Mouse (Mus musculus): ENCODE measurements around the gene Mpeg1.
A peak's percentile ranks its signal among the peaks of the same experiment; 100 is the strongest.

Mpeg1 gene

GRCm38 (mm10) chr19:12460282-12461249 is at the start of gene Mpeg1:
Mpeg1 (plus strand) TSS chr19:12460779.
- DNase-seq (ENCODE audit: low read depth, low spot score) = peak; percentile 89

- DNase-seq (ENCODE audit: low read depth, low spot score) = no peak
Measured at GRCm38 (mm10) chr19:12413737-12414136, 46.8 kb upstream of the Mpeg1 start.

- DNase-seq (ENCODE audit: low read depth, low spot score) = no peak
Measured at GRCm38 (mm10) chr19:12417361-12417760, 43.2 kb upstream of the Mpeg1 start, which contains the start of gene Olfr1441. Olfr1441 (plus strand) TSS chr19:12417433.

GRCm38 (mm10) chr19:12418312-12418711 is 42.3 kb upstream of the Mpeg1 start:
- no peak for DNase-seq (ENCODE audit: low read depth, low spot score)

- DNase-seq (ENCODE audit: low read depth, low spot score) = no peak
Measured at GRCm38 (mm10) chr19:12420555-12420954, 40.0 kb upstream of the Mpeg1 start.

- no peak for DNase-seq (ENCODE audit: low read depth, low spot score)
Measured at GRCm38 (mm10) chr19:12421680-12422079, 38.9 kb upstream of the Mpeg1 start.

- peak; percentile 61 for DNase-seq (ENCODE audit: low read depth, low spot score)
Measured at GRCm38 (mm10) chr19:12427101-12427500, 33.5 kb upstream of the Mpeg1 start.

GRCm38 (mm10) chr19:12427605-12428004 is 33.0 kb upstream of the Mpeg1 start, which contains the start of gene Pfpl:
Pfpl (plus strand) TSS chr19:12427905.
- DNase-seq (ENCODE audit: low read depth, low spot score) = no peak

- peak; percentile 86 for DNase-seq (ENCODE audit: low read depth, low spot score)
Measured at GRCm38 (mm10) chr19:12433033-12433432, 27.5 kb upstream of the Mpeg1 start.

- peak; percentile 83 for DNase-seq (ENCODE audit: low read depth, low spot score)
Measured at GRCm38 (mm10) chr19:12435011-12435416, 25.6 kb upstream of the Mpeg1 start.

- DNase-seq (ENCODE audit: low read depth, low spot score) = peak; percentile 22
Measured at GRCm38 (mm10) chr19:12435750-12436524, 24.6 kb upstream of the Mpeg1 start.

- DNase-seq (ENCODE audit: low read depth, low spot score) = no peak
Measured at GRCm38 (mm10) chr19:12439581-12439980, 21.0 kb upstream of the Mpeg1 start.

- DNase-seq (ENCODE audit: low read depth, low spot score) = peak; percentile 75
Measured at GRCm38 (mm10) chr19:12440103-12440725, 20.4 kb upstream of the Mpeg1 start.

GRCm38 (mm10) chr19:12442560-12442959 is 18.0 kb upstream of the Mpeg1 start:
- DNase-seq (ENCODE audit: low read depth, low spot score) = no peak

GRCm38 (mm10) chr19:12445014-12445413 is 15.6 kb upstream of the Mpeg1 start:
- no peak for DNase-seq (ENCODE audit: low read depth, low spot score)

- DNase-seq (ENCODE audit: low read depth, low spot score) = peak; percentile 95
Measured at GRCm38 (mm10) chr19:12457401-12458066, 3.0 kb upstream of the Mpeg1 start.

- peak; percentile 85 for DNase-seq (ENCODE audit: low read depth, low spot score)
Measured at GRCm38 (mm10) chr19:12459516-12459915, 1.1 kb upstream of the Mpeg1 start.

GRCm38 (mm10) chr19:12462851-12463721 is 2.5 kb downstream of the Mpeg1 start:
- no peak for DNase-seq (ENCODE audit: low read depth, low spot score)

GRCm38 (mm10) chr19:12463722-12464035 is 3.1 kb downstream of the Mpeg1 start:
- peak; percentile 51 for DNase-seq (ENCODE audit: low read depth, low spot score)

- peak; percentile 48 for DNase-seq (ENCODE audit: low read depth, low spot score)
Measured at GRCm38 (mm10) chr19:12464127-12464526, 3.5 kb downstream of the Mpeg1 start.

Data from A20 (cell line).